Mouse (Mus musculus) MEL (cell line): ENCODE data around the gene Mul1. TPM values are rescaled to one million over a fixed set of nuclear protein-coding genes. Genes with fewer than 3 reads are reported as not detected.

Source experiments
- DNase-seq: peaks from one replicate; pipeline ENCODE4 v3.0.0; 2011; ENCODE audit warnings: low read depth, low spot score
- H3K27ac ChIP-seq: 2 replicates; pipeline ENCODE4 v1.5.1; 2012; ENCODE audit warnings: low read depth, mild to moderate bottlenecking, control low read depth, low read length, moderate library complexity; ENCODE audit not compliant: control insufficient read depth
- H3K27me3 ChIP-seq, 2 experiments: fragments of 150-350 bp in 1 of 2; sonication (generic) in 1 of 2; 2 replicates each; pipeline ENCODE4 v1.6.1; 2012; ENCODE audit warnings: low read length in 2 of 2, mild to moderate bottlenecking in 2 of 2, improper control_type of control experiment in 1 of 2, moderate library complexity in 1 of 2; ENCODE audit not compliant: insufficient read depth in 2 of 2, control insufficient read depth in 1 of 2
- H3K36me3 ChIP-seq, 2 experiments: 2 replicates each; pipeline ENCODE4 v1.6.1; 2012 to 2014; ENCODE audit warnings: low read length in 2 of 2, improper control_type of control experiment in 1 of 2, inconsistent platforms in 1 of 2, mild to moderate bottlenecking in 1 of 2; ENCODE audit not compliant: insufficient read depth in 2 of 2, control insufficient read depth in 1 of 2
- H3K4me1 ChIP-seq, 2 experiments: fragments of 150-350 bp in 1 of 2; sonication (generic) in 1 of 2; 2 replicates each; pipeline ENCODE4 v1.6.1; 2012; ENCODE audit warnings: low read length in 2 of 2, improper control_type of control experiment in 1 of 2, mild to moderate bottlenecking in 1 of 2; ENCODE audit not compliant: insufficient read depth in 2 of 2, control insufficient read depth in 1 of 2
- H3K4me3 ChIP-seq, 2 experiments: fragments of 150-350 bp in 1 of 2; sonication (generic) in 1 of 2; 2 replicates each; pipeline ENCODE4 v1.5.1; 2012; ENCODE audit warnings: low read depth in 2 of 2, low read length in 2 of 2, mild to moderate bottlenecking in 2 of 2, moderate library complexity in 2 of 2, control low read depth in 1 of 2, improper control_type of control experiment in 1 of 2; ENCODE audit not compliant: control insufficient read depth in 1 of 2, insufficient read depth in 1 of 2
- H3K79me2 ChIP-seq: 2 replicates; pipeline ENCODE4 v1.6.1; 2012; ENCODE audit warnings: mild to moderate bottlenecking, low read length, moderate library complexity; ENCODE audit not compliant: control insufficient read depth, poor library complexity, insufficient read depth
- H3K9ac ChIP-seq: 2 replicates; pipeline ENCODE4 v1.6.1; 2012; ENCODE audit warnings: low read depth, mild to moderate bottlenecking, control low read depth, low read length, moderate library complexity; ENCODE audit not compliant: control insufficient read depth, poor library complexity, severe bottlenecking
- H3K9me3 ChIP-seq: fragments of 150-350 bp; sonication (generic); replicated peaks from 2 replicates; pipeline ENCODE4 v1.6.1; 2012; ENCODE audit warnings: mild to moderate bottlenecking, low read length, improper control_type of control experiment, moderate library complexity; ENCODE audit not compliant: insufficient read depth
- CHD1 ChIP-seq: IDR thresholded peaks from 2 replicates; pipeline ENCODE4 v1.6.1; 2012; ENCODE audit warnings: low read depth, mild to moderate bottlenecking, inconsistent platforms, low read length, improper control_type of control experiment
- CHD2 ChIP-seq: IDR thresholded peaks from 2 replicates; pipeline ENCODE4 v1.6.1; 2011; ENCODE audit warnings: low read length, improper control_type of control experiment
- ELF1 ChIP-seq: IDR thresholded peaks from 2 replicates; pipeline ENCODE4 v1.6.1; 2014; ENCODE audit warnings: low read depth, mild to moderate bottlenecking, inconsistent platforms, low read length, improper control_type of control experiment, moderate library complexity
- GABPA ChIP-seq: IDR thresholded peaks from 2 replicates; pipeline ENCODE4 v1.6.1; 2012; ENCODE audit warnings: low read depth, mild to moderate bottlenecking, inconsistent platforms, low read length, improper control_type of control experiment, moderate library complexity
- GATA1 ChIP-seq: IDR thresholded peaks from 2 replicates; pipeline ENCODE4 v1.6.1; 2011; ENCODE audit warnings: low read depth, low read length, improper control_type of control experiment
- HCFC1 ChIP-seq: IDR thresholded peaks from 2 replicates; pipeline ENCODE4 v1.6.1; 2012; ENCODE audit warnings: low read depth, mild to moderate bottlenecking, inconsistent platforms, low read length, improper control_type of control experiment, moderate library complexity
- JUND ChIP-seq: IDR thresholded peaks from 2 replicates; pipeline ENCODE4 v1.6.1; 2011; ENCODE audit warnings: low read depth, mild to moderate bottlenecking, improper control_type of control experiment, low read length
- KAT2A ChIP-seq: conservative IDR thresholded peaks from 2 replicates; pipeline ENCODE4 v1.6.1; 2012; ENCODE audit warnings: low read depth, low read length, improper control_type of control experiment, inconsistent platforms
- MAFK ChIP-seq: IDR thresholded peaks from 2 replicates; pipeline ENCODE4 v1.6.1; 2011; ENCODE audit warnings: low read depth, mild to moderate bottlenecking, low read length, improper control_type of control experiment, borderline replicate concordance
- MYB ChIP-seq: IDR thresholded peaks from 2 replicates; pipeline ENCODE4 v1.6.1; 2011; ENCODE audit warnings: mild to moderate bottlenecking, low read depth, low read length, improper control_type of control experiment
- NELFE ChIP-seq: IDR thresholded peaks from 2 replicates; pipeline ENCODE4 v1.6.1; 2011; ENCODE audit warnings: low read depth, low read length, improper control_type of control experiment
- NRF1 ChIP-seq: IDR thresholded peaks from 2 replicates; pipeline ENCODE4 v1.6.1; 2014; ENCODE audit warnings: low read depth, mild to moderate bottlenecking, inconsistent platforms, low read length, improper control_type of control experiment, moderate library complexity; ENCODE audit not compliant: poor library complexity, insufficient read depth, severe bottlenecking
- POLR2AphosphoS5 ChIP-seq: IDR thresholded peaks from 2 replicates; pipeline ENCODE4 v1.6.1; 2012; ENCODE audit warnings: low read depth, borderline replicate concordance, mild to moderate bottlenecking, inconsistent platforms, low read length, moderate library complexity, mixed read lengths
- RAD21 ChIP-seq: IDR thresholded peaks from 2 replicates; pipeline ENCODE4 v1.6.1; 2011; ENCODE audit warnings: mild to moderate bottlenecking, low read depth, low read length, improper control_type of control experiment
- TAL1 ChIP-seq: IDR thresholded peaks from 2 replicates; pipeline ENCODE4 v1.6.1; 2012; ENCODE audit warnings: mild to moderate bottlenecking, inconsistent platforms, low read length, moderate library complexity, mixed read lengths
- TBP ChIP-seq: IDR thresholded peaks from 2 replicates; pipeline ENCODE4 v1.8.0; 2011; ENCODE audit warnings: low read depth, low read length, improper control_type of control experiment
- USF1 ChIP-seq: IDR thresholded peaks from 2 replicates; pipeline ENCODE4 v1.6.1; 2014; ENCODE audit warnings: low read depth, mild to moderate bottlenecking, inconsistent platforms, low read length, improper control_type of control experiment, moderate library complexity
- USF2 ChIP-seq, 2 experiments: IDR thresholded peaks; 2 replicates each; pipeline ENCODE4 v1.6.1; 2011 to 2012; ENCODE audit warnings: improper control_type of control experiment in 2 of 2, low read length in 2 of 2, borderline replicate concordance in 1 of 2, inconsistent platforms in 1 of 2, low read depth in 1 of 2, mild to moderate bottlenecking in 1 of 2; ENCODE audit not compliant: insufficient read depth in 1 of 2
- ZC3H11A ChIP-seq: IDR thresholded peaks from 2 replicates; pipeline ENCODE4 v1.6.1; 2012; ENCODE audit warnings: low read depth, mild to moderate bottlenecking, inconsistent platforms, low read length, improper control_type of control experiment
- ZKSCAN1 ChIP-seq: IDR thresholded peaks from 2 replicates; pipeline ENCODE4 v1.6.1; 2012; ENCODE audit warnings: low read depth, mild to moderate bottlenecking, inconsistent platforms, low read length, improper control_type of control experiment, moderate library complexity
- ZNF384 ChIP-seq: IDR thresholded peaks from 2 replicates; pipeline ENCODE4 v1.6.1; 2012; ENCODE audit warnings: low read depth, mild to moderate bottlenecking, inconsistent platforms, low read length, improper control_type of control experiment
- polyA plus RNA-seq, 2 experiments: library from polyadenylated mRNA; stranded (reverse) in 1 of 2; unstranded in 1 of 2; fragments of >175 nt in 1 of 2; fragments of >200 nt in 1 of 2; gene quantifications; 2 replicates each; pipeline versions ENCODE4 v1.2.1 to v1.2.4; 2012; ENCODE audit warnings: low replicate concordance in 2 of 2, low read depth in 1 of 2; ENCODE audit not compliant: insufficient read length in 2 of 2, insufficient read depth in 1 of 2, missing spikeins in 1 of 2
- total RNA-seq: library from RNA; depleted of rRNA; stranded (reverse); fragments of 300-350 nt; gene quantifications from 2 replicates; pipeline ENCODE4 v1.2.3, GENCODE M21; 2012

Gene Mul1
- total and polyA plus RNA-seq, 3 experiments, result 31.3 to 31.9 TPM; not detected in 1

DNA sequence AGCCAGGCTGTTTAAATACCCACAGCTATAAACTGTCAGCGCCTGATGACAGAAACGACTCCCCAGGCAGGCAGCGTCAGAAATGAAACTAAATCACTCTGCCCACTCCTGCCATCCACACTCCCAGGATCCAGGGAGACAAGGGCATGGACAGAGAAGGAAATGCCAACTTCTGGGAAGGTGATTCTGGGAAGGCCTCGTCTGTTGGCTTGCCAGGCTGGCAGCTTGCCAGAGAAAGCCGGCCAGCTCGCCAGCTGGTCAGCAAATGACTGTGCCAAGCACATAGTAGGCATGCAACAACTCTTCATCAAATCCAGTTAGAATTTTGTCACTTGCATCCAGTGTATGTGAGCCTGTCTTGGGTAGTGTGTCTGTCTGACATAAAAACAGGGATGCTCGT is 36.8 kb downstream of the Mul1 start:
- H3K9ac ChIP-seq, result no peak overlapping the region
- no peaks in the 10 kb centered on the region for H3K36me3 ChIP-seq
- no peak overlapping the region for H3K27ac ChIP-seq
- H3K4me3 ChIP-seq, result no peak overlapping the region
- no peaks in the 10 kb centered on the region for H3K9me3 ChIP-seq
- DNase-seq, result no peak
- H3K79me2 ChIP-seq, result no peaks in the 10 kb centered on the region
- H3K27me3 ChIP-seq, result no peaks in the 10 kb centered on the region
- no peak for TF ChIP-seq NELFE
- TF ChIP-seq HCFC1, result no peak
- no peak for TF ChIP-seq JUND
- no peaks in the 10 kb centered on the region for H3K4me1 ChIP-seq

DNA sequence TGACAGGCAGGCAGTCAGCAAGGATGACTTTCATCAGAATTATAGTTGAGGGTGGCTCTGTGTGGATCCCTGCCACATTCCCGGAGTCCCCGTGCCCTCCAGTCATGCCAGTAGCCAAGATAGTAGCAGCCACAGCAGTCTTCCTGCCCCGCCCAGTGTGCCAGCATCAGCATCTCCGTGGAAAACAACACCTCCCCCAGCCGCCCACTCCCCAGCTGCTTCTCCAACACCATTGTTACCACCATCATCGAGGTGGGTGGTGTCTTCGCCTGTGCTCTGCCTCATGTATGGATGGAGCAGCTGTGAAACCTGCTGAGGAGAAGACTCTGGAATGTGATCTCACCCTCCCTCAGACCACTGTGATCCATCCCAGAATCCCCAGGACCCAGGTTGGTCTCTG is 45.1 kb downstream of the Mul1 start:
- Histone ChIP-seq H3K4me1 (no peaks in the 10 kb centered on the region), H3K27ac (no peak overlapping the region), H3K9me3 (no peaks in the 10 kb centered on the region), H3K27me3 (no peaks in the 10 kb centered on the region), H3K36me3 (no peaks in the 10 kb centered on the region), H3K9ac (no peak overlapping the region), H3K79me2 (no peaks in the 10 kb centered on the region)
- TF ChIP-seq USF1 (no peak), HCFC1 (no peak), ZC3H11A (no peak), GABPA (no peak)
- TF ChIP-seq, all 39 proteins: peak for 0
- no peak overlapping the region for H3K4me3 ChIP-seq
- DNase-seq, result no peak

DNA sequence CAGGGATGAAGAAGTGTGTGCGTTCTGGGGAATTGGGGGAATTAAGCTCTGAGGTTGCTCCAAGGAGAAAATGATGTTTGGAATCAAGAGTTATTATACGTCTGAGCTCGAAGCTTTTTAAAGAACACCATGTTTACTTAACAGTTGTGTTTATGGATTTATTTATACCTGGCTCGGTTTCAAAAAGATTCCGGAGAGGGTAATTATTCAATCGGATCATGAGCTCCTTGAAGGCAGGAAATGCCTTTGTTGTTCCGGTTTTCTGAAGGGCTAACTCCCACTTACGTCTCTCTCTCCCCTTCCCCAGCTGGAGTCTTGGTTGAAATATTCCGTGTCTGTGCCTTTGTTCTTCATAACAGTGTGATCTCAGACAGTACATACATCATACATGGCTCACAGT is 46.5 kb downstream of the Mul1 start:
- no peak for TF ChIP-seq NRF1
- no peak for TF ChIP-seq ZNF384
- TF ChIP-seq MYB, result no peak
- no peak for TF ChIP-seq RAD21
- TF ChIP-seq USF2 (IDR thresholded peaks at IDR 0.05; ENCODE audit: borderline replicate concordance in 1 of 2, insufficient read depth in 1 of 2, low read depth in 1 of 2, low read length in 2 of 2), result no peak
- no peak for TF ChIP-seq ZKSCAN1
- no peak for TF ChIP-seq KAT2A
- TF ChIP-seq CHD1, result no peak
- TF ChIP-seq ELF1, result no peak
- TF ChIP-seq TBP, result no peak
- TF ChIP-seq MAFK, result no peak
- TF ChIP-seq HCFC1, result no peak
- no peak for TF ChIP-seq GATA1
- no peak for TF ChIP-seq TAL1
- no peak for TF ChIP-seq POLR2AphosphoS5
- TF ChIP-seq CHD2, result no peak
- Histone ChIP-seq H3K4me1 (no peaks in the 10 kb centered on the region), H3K27ac (no peak overlapping the region), H3K79me2 (no peaks in the 10 kb centered on the region), H3K4me3 (no peak overlapping the region), H3K27me3 (no peaks in the 10 kb centered on the region), H3K9ac (no peak overlapping the region), H3K9me3 (no peaks in the 10 kb centered on the region), H3K36me3 (no peaks in the 10 kb centered on the region)
- no peak for DNase-seq
